Mouse (Mus musculus) left cerebral cortex, adult 2 months (tissue): ENCODE results near the gene Tmco1. TPM values are rescaled to one million over a fixed set of nuclear protein-coding genes. Genes with fewer than 3 reads are reported as not detected.
A peak's percentile ranks its signal among the peaks of the same experiment; 100 is the strongest.

Source experiments
- DNase-seq, 2 experiments: peaks; one replicate each; pipeline ENCODE4 v3.0.0; 2021 to 2022; ENCODE audit warnings: low spot score in 2 of 2, mixed read lengths in 1 of 2; ENCODE audit errors: extremely low spot score in 1 of 2
- H3K27ac ChIP-seq: fragments of 200-600 bp; 2 replicates; pipeline ENCODE4 v1.8.1; 2022
- H3K4me3 ChIP-seq: fragments of 200-600 bp; 2 replicates; pipeline ENCODE4 v1.8.1; 2022
- CTCF ChIP-seq: fragments of 200-600 bp; IDR thresholded peaks from 2 replicates; pipeline ENCODE4 v1.8.1; 2022; ENCODE audit warnings: antibody characterized with exemption, mild to moderate bottlenecking, moderate library complexity
- intact Hi-C: fragments of 180-260 bp; cut with DNase I; formaldehyde crosslinking; loops from one replicate; pipeline ENCODE4 v1.15.1; 2025
- total RNA-seq, 2 experiments: library from RNA; stranded (reverse); gene quantifications; 2 replicates each; pipeline ENCODE4 v1.2.3; 2021

Tmco1 gene
- total RNA-seq, 2 experiments from 2014 or later, result 43.2 to 50.3 TPM

GRCm38 (mm10) chr1:167284837-167285319 is 23.3 kb upstream of the Tmco1 start:
- Histone ChIP-seq H3K27ac (peak overlapping the region; percentile 91), H3K4me3 (peak overlapping the region; percentile 72)
- peak; percentile 80 to 82 for DNase-seq
- intact Hi-C loops, result loop anchor here (2.0 to 5.0 kb wide), 4 partner anchors 24 to 902 kb away; partner anchors contain the start of gene Tmco1
- TF ChIP-seq CTCF, result no peak

- no peak for DNase-seq
- TF ChIP-seq CTCF, result no peak
- intact Hi-C loops, result loop anchor here (2.0 to 5.0 kb wide), 3 partner anchors 24 to 902 kb away; partner anchors contain the start of gene Tmco1
- H3K27ac ChIP-seq, result peak within 1 kb of the TSS; percentile 91
- peak within 1 kb of the TSS; percentile 72 for H3K4me3 ChIP-seq
Measured at GRCm38 (mm10) chr1:167285320-167285355, 23.0 kb upstream of the Tmco1 start, which contains the start of gene Uck2. Gene Uck2, minus strand, starts transcription at chr1:167285320.

- peak overlapping the region; percentile 72 for H3K4me3 ChIP-seq
- intact Hi-C loops, result loop anchor here (2.0 to 5.0 kb wide), 3 partner anchors 23 to 902 kb away; partner anchors contain the start of gene Tmco1
- DNase-seq, result no peak
Measured at GRCm38 (mm10) chr1:167285356-167285755, 22.8 kb upstream of the Tmco1 start.

GRCm38 (mm10) chr1:167287156-167287555 is 21.0 kb upstream of the Tmco1 start:
- H3K27ac ChIP-seq, result no peak overlapping the region
- TF ChIP-seq CTCF, result no peak
- no peak for DNase-seq
- intact Hi-C loops, result loop anchor here (5.0 kb wide), 1 partner anchor 900 kb away; no protein-coding TSS in a partner anchor
- no peak overlapping the region for H3K4me3 ChIP-seq

More at GRCm38 (mm10) chr1:167285356-167285755, 22.8 kb upstream of the Tmco1 start:
- TF ChIP-seq CTCF, result no peak
- peak overlapping the region; percentile 91 for H3K27ac ChIP-seq

GRCm38 (mm10) chr1:167288665-167289538 is 19.3 kb upstream of the Tmco1 start:
- DNase-seq, result no peak
- TF ChIP-seq CTCF, result no peak
- Histone ChIP-seq H3K4me3 (no peak overlapping the region), H3K27ac (no peak overlapping the region)
- intact Hi-C loops, result loop anchor here (5.0 kb wide), 1 partner anchor 898 kb away; no protein-coding TSS in a partner anchor

- H3K27ac ChIP-seq, result no peak overlapping the region
- H3K4me3 ChIP-seq, result no peak overlapping the region
- DNase-seq, result no peak
- intact Hi-C loops, result loop anchor here (5.0 kb wide), 1 partner anchor 898 kb away; no protein-coding TSS in a partner anchor
- no peak; the same call in 1 of the 2 replicates for TF ChIP-seq CTCF
Measured at GRCm38 (mm10) chr1:167289567-167290262, 18.5 kb upstream of the Tmco1 start.

- DNase-seq, result no peak
- no peak for TF ChIP-seq CTCF
- intact Hi-C loops, result no loop called here
- H3K27ac ChIP-seq, result no peak overlapping the region
- H3K4me3 ChIP-seq, result no peak overlapping the region
Measured at GRCm38 (mm10) chr1:167290263-167290592, 17.9 kb upstream of the Tmco1 start.

- TF ChIP-seq CTCF, result no peak
- H3K27ac ChIP-seq, result no peak overlapping the region
- intact Hi-C loops, result no loop called here
- DNase-seq, result no peak
- H3K4me3 ChIP-seq, result no peak overlapping the region
Measured at GRCm38 (mm10) chr1:167291610-167292009, 16.6 kb upstream of the Tmco1 start.

GRCm38 (mm10) chr1:167292447-167292846 is 15.7 kb upstream of the Tmco1 start:
- no peak for DNase-seq
- no peak overlapping the region for H3K4me3 ChIP-seq
- intact Hi-C loops, result no loop called here
- TF ChIP-seq CTCF, result no peak
- H3K27ac ChIP-seq, result no peak overlapping the region

- DNase-seq, result no peak
- Histone ChIP-seq H3K27ac (no peak overlapping the region), H3K4me3 (no peak overlapping the region)
- intact Hi-C loops, result no loop called here
- TF ChIP-seq CTCF, result no peak
Measured at GRCm38 (mm10) chr1:167295679-167296402, 12.3 kb upstream of the Tmco1 start.

GRCm38 (mm10) chr1:167300122-167300521 is 8.1 kb upstream of the Tmco1 start:
- Histone ChIP-seq H3K27ac (no peak overlapping the region), H3K4me3 (no peak overlapping the region)
- intact Hi-C loops, result no loop called here
- DNase-seq, result no peak
- TF ChIP-seq CTCF, result no peak
